Mouse (Mus musculus) fat pad, adult 2 months (tissue): ENCODE measurements around the gene Ykt6.

Source experiments
- DNase-seq: peaks from one replicate; pipeline ENCODE4 v3.0.0-alpha.2; 2011; ENCODE audit warnings: low read depth, low spot score; ENCODE audit errors: extremely low read depth

Ykt6 gene

GRCm38 (mm10) chr11:6016368-6016767 lies 60.9 kb downstream of the Ykt6 start:
- DNase-seq, result no peak

GRCm38 (mm10) chr11:6016797-6017395 lies 61.4 kb downstream of the Ykt6 start:
- no peak for DNase-seq
